Mouse (Mus musculus): ENCODE measurements around the gene Mnat1.

The Mnat1 gene

GRCm38 (mm10) chr12:73241960-73242359, 118.4 kb downstream of the Mnat1 start:
- no peak for DNase-seq

- DNase-seq, result no peak
These were observed 122.2 kb downstream of the Mnat1 start for GRCm38 (mm10) chr12:73245687-73246086.

- no peak for DNase-seq
These were observed 131.5 kb downstream of the Mnat1 start for GRCm38 (mm10) chr12:73255006-73255405.

GRCm38 (mm10) chr12:73259269-73259668, 135.8 kb downstream of the Mnat1 start:
- peak; percentile 35 for DNase-seq

DNA sequence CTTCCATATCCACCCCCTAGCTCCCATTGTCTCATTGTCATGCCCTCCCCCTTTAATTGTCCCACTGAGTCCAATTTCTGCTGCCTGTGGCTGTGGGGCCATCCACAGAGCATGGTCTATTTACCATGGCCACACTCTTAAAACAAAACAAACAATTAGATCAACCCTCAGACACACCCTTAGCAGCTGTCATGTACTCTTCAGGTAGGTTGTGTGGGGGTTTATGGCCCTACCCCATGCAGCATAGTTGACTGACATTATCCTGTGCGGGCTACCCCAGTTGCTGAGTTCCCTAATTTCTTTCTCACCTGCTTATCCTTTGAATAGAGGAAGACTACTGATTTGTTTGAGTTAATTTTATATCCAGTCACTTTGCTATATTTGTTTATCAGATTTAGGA, 136.8 kb downstream of the Mnat1 start:
- DNase-seq, result peak; percentile 52

DNA sequence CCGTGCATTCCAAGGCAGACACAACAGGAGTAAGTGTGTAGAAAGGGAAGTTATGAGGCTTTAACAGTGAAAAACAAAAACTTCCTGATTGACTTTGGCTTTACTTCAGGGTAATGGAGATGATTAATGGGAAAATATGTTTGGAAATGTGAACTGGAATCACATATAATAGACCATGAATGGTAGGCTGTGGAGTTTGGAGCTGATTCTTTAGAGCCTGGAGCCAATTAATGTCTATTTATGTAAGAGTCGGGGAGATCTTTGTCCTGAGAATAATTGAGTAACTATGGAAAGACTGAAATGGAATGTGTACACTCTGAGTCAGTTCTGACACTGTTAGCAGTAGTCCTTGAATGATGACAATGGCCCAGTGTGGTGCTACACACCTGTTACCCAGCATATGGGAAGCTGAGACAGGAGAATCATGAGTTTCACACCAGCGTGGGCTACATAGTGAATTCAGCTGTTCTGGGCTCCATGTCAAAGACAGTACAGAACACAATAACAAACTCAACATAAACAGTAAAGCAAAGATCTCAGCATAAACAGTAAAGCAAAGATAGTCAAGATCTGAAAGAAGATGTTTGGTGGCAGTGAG, 142.0 kb downstream of the Mnat1 start:
- DNase-seq, result peak; percentile 10

DNA sequence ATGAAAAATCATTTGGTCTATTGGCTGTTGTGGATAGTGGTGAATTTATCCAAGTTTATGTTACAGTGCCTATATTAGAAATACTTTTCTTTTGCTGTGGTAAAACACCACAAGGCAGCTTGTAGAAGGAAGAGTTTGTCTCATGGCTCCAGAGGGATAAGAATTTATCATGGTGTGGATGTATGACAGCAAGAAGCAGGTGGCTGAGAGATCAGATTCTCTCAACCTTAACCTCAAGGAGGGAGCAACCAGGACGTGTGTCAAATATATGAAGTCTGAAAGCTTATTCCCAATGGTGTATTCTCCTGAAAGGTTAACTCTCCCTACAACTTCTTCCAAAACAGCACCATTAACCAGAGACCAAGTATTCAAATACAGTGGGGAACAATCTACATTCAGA, 143.1 kb downstream of the Mnat1 start:
- DNase-seq, result no peak

- peak; percentile 77 for DNase-seq
These were observed 145.0 kb downstream of the Mnat1 start for GRCm38 (mm10) chr12:73268497-73268896.

DNA sequence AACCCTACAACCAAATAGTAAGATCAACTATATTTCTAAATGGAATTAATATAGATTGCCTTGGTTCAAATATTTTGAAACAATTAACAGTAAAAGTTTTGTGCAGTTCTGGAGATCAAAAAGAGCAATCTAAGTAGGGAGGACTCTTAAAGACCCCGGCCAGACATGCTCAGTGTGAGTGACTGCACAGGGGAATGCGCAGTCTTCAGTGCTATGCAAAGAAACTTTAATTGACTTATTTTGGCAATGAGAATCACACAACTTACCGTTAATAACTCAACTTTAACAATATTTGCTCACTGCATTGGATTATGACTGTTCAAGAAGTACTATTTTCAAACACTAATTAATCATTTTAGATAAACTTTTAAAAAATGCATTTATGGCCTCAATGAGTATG, 146.0 kb downstream of the Mnat1 start:
- no peak for DNase-seq

DNA sequence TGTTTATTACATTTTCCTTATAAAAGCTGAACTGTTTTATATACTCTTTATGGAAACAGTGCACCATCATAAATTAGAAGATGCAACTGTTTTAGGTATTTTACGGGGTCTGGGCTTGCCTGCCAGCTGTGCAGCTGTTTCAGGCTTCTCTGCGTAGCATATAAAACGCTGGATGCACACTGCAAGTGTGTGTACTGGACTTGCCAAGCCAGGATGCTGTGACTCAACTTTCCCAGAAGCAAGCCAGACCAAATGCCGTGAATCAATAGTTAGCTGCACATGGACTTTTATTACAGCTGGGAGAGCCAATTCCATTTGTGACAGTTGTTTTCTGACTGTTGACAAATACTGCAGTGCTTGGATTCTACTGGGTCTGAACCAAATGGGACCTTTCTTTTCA, 146.4 kb downstream of the Mnat1 start:
- peak; percentile 92 for DNase-seq

DNA sequence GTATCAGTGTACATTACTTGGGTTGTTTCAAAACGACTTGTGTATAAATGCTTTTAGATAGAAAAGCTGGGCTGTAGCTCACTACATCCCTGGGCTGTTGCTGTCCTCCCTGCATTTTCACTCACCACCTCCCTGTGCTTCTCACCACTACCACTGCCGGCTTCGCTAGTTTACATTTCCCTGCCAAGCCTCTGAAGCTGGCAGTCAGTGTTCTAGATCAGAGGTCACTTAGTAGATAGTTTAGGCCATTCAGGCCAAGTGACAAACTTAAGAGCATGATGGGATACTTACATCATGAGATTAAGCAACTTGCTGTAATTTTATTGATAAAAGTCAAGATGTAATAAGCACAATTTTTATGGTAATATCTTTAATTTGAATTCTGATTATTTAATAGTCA, 151.4 kb downstream of the Mnat1 start:
- peak; percentile 90 for DNase-seq

GRCm38 (mm10) chr12:73286287-73287092, 163.0 kb downstream of the Mnat1 start, which contains the start of the genes Trmt5 and Slc38a6:
Gene Trmt5 (minus strand): TSS chr12:73286710.
Gene Slc38a6 (plus strand): TSS chr12:73286779.
- DNase-seq, result peak; percentile 100

DNA sequence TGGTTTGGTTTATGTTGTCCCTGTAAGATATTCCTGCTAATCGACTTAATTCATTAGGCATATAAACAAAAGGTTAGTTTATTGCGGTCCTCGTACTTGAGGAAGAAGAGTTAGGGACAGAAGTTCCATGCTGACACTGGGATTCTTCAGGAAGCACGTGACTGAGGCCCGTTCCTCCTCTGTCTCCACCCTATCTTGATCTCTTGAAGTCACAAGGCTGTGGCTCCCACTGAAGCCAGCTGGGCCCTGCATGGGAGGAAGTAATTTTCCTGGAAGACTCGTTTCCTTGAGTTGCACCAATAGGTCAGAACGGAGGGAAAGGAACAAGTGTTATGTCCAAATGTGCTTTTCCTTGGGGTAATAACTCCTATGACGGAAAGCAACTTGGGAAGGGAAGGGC, 164.1 kb downstream of the Mnat1 start:
- DNase-seq, result peak; percentile 98

DNA sequence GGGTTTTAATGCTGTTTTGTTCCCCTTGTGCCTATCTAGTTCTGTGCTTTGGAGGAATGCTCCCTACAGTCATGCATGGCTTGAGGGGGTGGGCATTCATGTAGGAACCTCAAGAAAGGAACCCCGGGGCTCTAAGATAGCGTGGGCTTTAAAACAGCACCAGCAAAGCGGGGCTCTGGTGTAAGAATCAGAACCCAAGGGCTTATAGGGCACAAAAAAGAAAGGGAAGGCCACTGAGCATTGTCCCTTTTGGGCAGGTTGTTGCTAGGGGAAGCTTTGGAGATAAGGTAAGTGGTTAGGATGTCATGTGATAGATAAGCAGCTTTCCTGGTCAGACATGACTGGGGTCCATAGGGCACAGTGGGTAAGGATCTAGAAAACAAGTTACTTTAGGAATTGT, 165.1 kb downstream of the Mnat1 start:
- peak; percentile 76 for DNase-seq

DNA sequence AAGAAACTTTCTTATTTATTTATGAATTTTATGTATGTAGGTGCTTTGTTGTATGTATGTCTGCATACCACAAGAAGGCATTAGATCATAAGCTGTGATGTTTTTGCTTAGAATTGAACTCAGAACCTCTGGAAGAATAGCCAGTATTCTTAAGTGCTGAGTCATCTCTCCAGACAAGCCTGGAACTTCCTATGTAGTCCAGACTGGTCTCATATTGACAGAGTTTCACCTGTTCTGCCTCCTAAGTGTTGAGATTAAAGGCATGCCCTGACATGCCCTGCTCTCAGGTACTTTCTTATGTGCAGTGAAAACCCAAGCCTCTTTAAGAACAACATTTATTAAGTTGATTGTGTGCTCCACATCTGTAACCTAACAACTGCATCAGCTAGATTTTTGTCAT, 171.4 kb downstream of the Mnat1 start:
- DNase-seq, result peak; percentile 51

DNA sequence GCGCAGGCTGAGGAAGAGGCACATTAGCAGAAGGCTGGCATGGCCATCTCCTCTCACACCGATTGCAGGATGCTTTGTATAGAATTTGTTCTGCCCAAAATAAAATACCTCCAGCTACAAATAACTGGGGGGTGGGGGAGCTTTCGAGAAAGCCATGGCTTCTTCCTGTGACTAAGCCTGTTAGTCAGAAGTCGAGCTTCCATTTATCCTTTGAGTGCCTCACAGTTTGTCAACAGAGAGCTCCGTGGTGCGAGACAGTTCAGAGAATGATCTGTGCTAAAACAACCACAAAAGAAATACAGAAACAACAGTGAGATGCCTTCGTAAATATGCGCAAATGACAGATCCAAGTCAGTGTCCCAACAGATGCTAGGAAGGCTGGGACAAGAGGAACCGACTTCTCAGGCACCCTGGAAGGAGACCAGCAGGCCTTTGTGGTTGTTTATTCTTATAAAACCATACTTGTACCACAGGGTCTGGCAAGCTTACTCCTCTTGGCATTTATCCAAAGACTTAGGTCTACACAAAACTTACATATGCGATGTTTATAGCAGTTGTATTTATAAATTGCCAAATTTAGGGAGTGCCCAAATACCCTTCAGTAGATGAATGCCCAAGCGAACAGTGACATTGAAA, 172.1 kb downstream of the Mnat1 start:
- peak; percentile 49 for DNase-seq

- DNase-seq, result peak; percentile 31
These were observed 175.1 kb downstream of the Mnat1 start for GRCm38 (mm10) chr12:73298621-73299020.

GRCm38 (mm10) chr12:73300531-73300930, 177.0 kb downstream of the Mnat1 start:
- DNase-seq, result peak; percentile 93

DNA sequence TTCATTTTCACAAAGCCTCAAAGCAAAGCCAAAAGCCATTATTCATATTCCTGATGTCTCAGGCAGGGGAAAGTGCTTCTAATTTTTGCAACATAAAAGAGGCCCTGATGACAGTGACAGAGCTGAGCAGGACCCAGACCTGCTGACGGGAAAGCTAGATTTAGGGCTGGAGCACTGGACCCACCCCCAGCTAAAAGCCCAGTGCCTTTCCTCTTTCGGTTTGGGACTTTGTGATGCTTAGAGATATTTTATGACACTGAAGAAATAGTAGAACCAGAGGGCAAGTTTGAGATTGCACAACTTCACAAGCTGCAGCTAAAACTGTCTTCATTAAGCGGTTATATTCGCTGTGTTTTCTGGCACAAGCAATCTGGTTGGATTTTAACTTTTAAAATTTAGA, 181.1 kb downstream of the Mnat1 start:
- DNase-seq, result peak; percentile 87

DNA sequence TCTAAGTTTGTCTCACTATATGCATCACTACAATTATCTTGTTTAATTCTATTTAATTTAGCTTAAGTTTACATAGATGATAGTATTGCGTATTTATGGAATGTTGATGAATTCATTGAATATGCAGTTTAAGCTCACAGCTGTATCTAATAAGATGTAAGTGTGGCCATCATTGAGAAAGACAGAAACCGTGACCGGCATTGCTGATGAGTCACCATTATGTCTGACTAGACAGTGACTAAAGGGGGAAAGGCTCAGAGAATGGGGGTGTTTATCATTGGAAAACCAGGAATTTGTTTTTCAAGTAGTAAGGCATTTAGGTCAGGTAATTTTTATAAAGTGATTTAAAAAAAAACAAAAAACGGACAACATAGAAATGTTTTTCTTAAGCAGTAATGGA, 184.2 kb downstream of the Mnat1 start:
- DNase-seq, result peak; percentile 0

DNA sequence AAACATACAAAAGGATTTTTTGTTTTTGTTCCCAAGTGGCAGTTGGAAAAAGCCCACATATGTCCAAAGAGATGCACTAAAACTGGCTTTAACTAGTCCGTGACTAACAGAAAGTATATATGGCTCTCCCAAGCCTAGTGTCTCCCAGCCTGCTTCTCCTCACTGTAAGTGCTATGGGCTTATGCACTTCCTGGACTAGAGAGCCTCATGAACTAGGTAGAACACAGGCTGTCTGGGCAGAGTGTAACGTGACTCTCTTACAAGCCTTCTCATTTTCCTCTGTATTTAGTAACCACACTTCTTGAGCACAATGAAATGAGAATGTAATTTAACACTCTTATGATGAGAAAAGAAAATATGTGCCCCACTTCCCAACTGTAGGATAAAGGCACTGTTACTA, 185.2 kb downstream of the Mnat1 start:
- DNase-seq, result peak; percentile 1

- DNase-seq, result peak; percentile 77
These were observed 194.5 kb downstream of the Mnat1 start for GRCm38 (mm10) chr12:73317706-73318686.
